Mouse (Mus musculus) small intestine, adult 2 months (tissue): ENCODE data around the gene Ces2c.
"Not testable (repeated sequence)": the region's sequence is repeated elsewhere in the genome, so short reads cannot be mapped to it uniquely, and the experiment has no call there.

Experiments
- CTCF ChIP-seq: fragments of 200-500 bp; IDR thresholded peaks from 2 replicates; pipeline ENCODE4 v1.5.1; 2012; ENCODE audit warnings: low read depth, mild to moderate bottlenecking, control low read depth, inconsistent platforms, low read length, moderate library complexity, mixed read lengths; ENCODE audit not compliant: insufficient replicate concordance, insufficient read length; ENCODE audit errors: extremely low read depth
- POLR2A ChIP-seq: fragments of 200-500 bp; IDR thresholded peaks from 2 replicates; pipeline ENCODE4 v1.6.1; 2012; ENCODE audit warnings: low read depth, mild to moderate bottlenecking, control low read depth, inconsistent platforms, low read length, moderate library complexity

- not testable (repeated sequence) for TF ChIP-seq CTCF, POLR2A
Measured at GRCm38 (mm10) chr8:104868876-104869275, 22.0 kb downstream of the Ces2c start.
